Mouse (Mus musculus) kidney, embryonic 16.5 days (tissue): Measurements from ENCODE around the gene Rapgef3. TPM values are rescaled to one million over a fixed set of nuclear protein-coding genes. Genes with fewer than 3 reads are reported as not detected.
A peak's percentile ranks its signal among the peaks of the same experiment; 100 is the strongest.

Experiments
- ATAC-seq: fragments of 200-750 bp; cut with Nextera tagmentation; 2 replicates; pipeline ENCODE4 v1.8.0; 2017; ENCODE audit warnings: moderate TSS enrichment; ENCODE audit not compliant: low FRiP score, low TSS enrichment
- H3K27ac ChIP-seq: fragments of 300-500 bp; sonication (generic); 2 replicates; pipeline ENCODE4 v1.5.1; 2014; ENCODE audit warnings: low read length
- H3K27me3 ChIP-seq: fragments of 300-500 bp; sonication (generic); 2 replicates; pipeline ENCODE4 v1.6.1; 2014; ENCODE audit warnings: low read length, control low read depth, mixed read lengths; ENCODE audit not compliant: insufficient read depth
- H3K36me3 ChIP-seq: fragments of 300-500 bp; sonication (generic); 2 replicates; pipeline ENCODE4 v1.6.1; 2014; ENCODE audit warnings: low read length, control low read depth, mixed read lengths; ENCODE audit not compliant: insufficient read depth
- H3K4me1 ChIP-seq: fragments of 300-500 bp; sonication (generic); 2 replicates; pipeline ENCODE4 v1.6.1; 2014; ENCODE audit warnings: low read length, control low read depth, mixed read lengths; ENCODE audit not compliant: insufficient read depth
- H3K4me2 ChIP-seq: fragments of 300-500 bp; sonication (generic); replicated peaks from 2 replicates; pipeline ENCODE4 v1.6.1; 2014; ENCODE audit warnings: low read depth, low read length
- H3K4me3 ChIP-seq: fragments of 300-500 bp; sonication (generic); 2 replicates; pipeline ENCODE4 v1.5.1; 2014; ENCODE audit warnings: mild to moderate bottlenecking, low read length
- H3K9ac ChIP-seq: fragments of 300-500 bp; sonication (generic); replicated peaks from 2 replicates; pipeline ENCODE4 v1.6.1; 2014; ENCODE audit warnings: low read length
- H3K9me3 ChIP-seq: fragments of 300-500 bp; sonication (generic); 2 replicates; pipeline ENCODE4 v1.6.1; 2016; ENCODE audit warnings: low read length, control low read depth
- WGBS: fragments of 180-500 bp; shearing (Covaris S2); extraction: QIAGEN DNeasy Blood & Tissue Kit; methylation state at CpG from one replicate; pipeline ENCODE4 v1.1.7; 2014; 5-methylcytosine and 5-hydroxymethylcytosine counted together
- polyA plus RNA-seq: library from polyadenylated mRNA; unstranded; fragments of >200 nt; fragmentation: Nextera tagmentation; extraction: Ambion mirVana; gene quantifications from 2 replicates; pipeline ENCODE4 v1.2.1, GENCODE M21; 2015

Gene Rapgef3
- polyA plus RNA-seq: 36.3 and 36.4 TPM in 2 replicates

DNA sequence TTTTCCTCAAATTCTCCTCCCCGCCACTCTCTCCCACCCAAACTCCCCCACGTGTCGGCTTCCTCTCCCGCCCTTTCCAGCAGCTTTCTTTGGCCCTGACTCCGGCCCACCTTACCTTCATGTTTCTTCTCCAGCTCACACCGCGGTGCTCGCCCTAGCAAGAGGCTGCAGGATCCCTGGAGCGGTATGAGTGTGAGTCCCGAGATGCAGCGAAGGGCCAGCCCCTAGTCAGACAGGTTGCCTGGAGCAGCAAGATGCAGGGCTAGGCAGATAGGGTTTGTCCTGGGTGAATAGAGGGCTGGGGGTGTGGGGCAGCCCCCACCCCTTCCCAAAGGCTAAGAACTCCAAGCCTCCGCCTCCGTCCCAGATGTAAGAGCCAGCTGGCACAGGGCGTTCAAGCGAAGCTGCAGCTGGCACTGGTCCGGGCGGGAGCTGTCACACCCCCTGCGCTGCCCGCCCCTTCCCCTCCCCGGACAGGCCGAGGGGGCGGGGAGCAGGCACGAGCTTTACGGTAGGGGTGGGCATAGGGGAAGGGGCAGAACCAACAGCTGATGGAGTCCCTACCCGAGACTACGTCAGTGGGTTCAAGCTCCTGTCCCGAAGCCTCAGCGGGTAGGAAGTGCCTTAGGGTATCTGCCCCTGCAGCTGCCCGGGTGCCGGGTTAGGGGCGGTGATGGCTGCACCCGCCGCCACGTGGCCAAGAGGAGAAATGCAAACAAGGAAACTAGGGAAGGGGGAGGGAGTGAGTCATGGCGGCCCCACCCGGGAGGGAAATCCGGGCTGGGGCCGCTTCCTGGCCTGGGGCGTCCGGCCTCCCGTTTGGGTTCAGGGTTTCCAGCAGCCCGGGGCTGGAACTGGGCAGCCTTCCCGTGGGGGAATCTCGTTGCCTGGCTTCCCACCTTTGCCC, at the start of gene Rapgef3:
Gene Rapgef3, minus strand, starts transcription at position 693 of the 907 bp plus-strand sequence.
- Histone ChIP-seq H3K27me3 (peaks cover 5% of the 10 kb centered on the region; the same call in 1 of the 2 replicates), H3K4me1 (peaks cover 76% of the 10 kb centered on the region), H3K36me3 (no peaks in the 10 kb centered on the region), H3K4me2 (peak within 1 kb of the TSS; percentile 95), H3K4me3 (peak within 1 kb of the TSS; percentile 64), H3K27ac (peak within 1 kb of the TSS; percentile 92), H3K9me3 (no peaks in the 10 kb centered on the region), H3K9ac (peak within 1 kb of the TSS; percentile 83)
- under 1% methylated on average over 44 of the region's 44 CpGs for WGBS
- ATAC-seq: peak; percentile 90

DNA sequence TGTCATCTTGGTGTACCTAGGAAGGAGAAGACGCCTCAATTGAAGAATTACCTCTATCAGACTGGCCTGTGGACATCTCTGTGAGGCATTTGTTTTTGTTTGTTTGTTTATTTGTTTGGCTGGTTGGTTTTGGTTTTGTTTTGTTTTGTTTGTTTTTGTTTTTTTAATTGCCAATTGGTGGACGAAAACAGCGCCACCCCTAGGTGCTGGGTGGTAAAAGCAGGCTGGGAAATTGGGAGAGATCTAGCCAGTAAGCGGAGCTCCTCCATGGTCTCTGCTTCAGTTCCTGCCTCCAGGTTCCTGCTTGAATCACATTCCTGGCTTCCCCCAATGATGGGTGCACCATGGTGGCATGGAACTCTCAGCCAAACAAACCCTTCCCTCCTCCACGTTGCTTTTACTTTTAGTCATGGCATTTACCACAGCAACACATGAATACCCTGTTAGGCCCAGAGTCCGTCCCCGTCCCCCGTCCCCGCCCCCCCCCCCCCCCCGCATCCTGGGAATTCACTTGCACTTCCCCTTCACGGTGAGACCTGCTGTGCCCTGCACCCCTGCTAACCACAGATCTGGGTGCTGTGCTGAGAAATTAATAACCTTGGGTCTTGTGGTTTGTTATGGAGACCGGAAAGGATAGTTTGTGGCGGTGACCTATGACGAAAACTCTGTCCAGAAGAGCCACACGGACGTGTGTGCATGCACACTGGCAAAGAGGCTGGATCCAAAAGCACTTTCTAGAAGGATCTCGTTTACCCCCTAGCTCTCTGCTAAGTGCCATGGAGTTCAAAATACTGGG, 48.6 kb upstream of the Rapgef3 start:
- Histone ChIP-seq H3K9me3 (no peaks in the 10 kb centered on the region), H3K27me3 (no peaks in the 10 kb centered on the region), H3K27ac (no peak overlapping the region), H3K4me1 (peaks cover 49% of the 10 kb centered on the region), H3K4me3 (no peak overlapping the region), H3K4me2 (no peak overlapping the region), H3K9ac (no peak overlapping the region), H3K36me3 (peaks cover 7% of the 10 kb centered on the region)
- no peak for ATAC-seq
- 88% methylated on average over 16 of the region's 17 CpGs for WGBS

DNA sequence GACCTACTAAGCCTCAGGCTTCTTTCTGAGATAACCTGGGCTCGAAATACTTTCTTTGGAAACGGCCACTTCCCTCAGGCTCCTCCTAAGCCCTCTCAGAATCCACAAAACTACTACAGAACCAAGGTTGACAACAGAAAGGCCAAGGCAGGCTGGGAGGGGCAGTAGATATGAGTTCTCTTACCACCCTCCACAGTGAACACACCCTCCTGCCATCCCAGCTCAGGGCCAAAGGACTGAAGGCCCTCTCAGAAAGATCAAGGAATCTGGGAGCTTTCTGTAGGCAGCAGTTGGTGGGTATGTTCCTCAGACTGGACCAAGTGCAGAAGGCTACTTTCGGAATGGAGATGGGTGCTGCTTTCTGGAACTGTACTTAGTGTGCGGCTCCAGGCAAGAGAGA, 47.5 kb upstream of the Rapgef3 start:
- H3K36me3 ChIP-seq: peaks cover 15% of the 10 kb centered on the region
- H3K9me3 ChIP-seq: no peaks in the 10 kb centered on the region
- ATAC-seq: no peak
- H3K4me3 ChIP-seq: no peak overlapping the region
- H3K4me2 ChIP-seq: no peak overlapping the region
- peak overlapping the region; percentile 16; the same call in 1 of the 2 replicates for H3K9ac ChIP-seq
- no peaks in the 10 kb centered on the region for H3K27me3 ChIP-seq
- peaks cover 39% of the 10 kb centered on the region for H3K4me1 ChIP-seq
- H3K27ac ChIP-seq: peak overlapping the region; percentile 81
- WGBS: 94% methylated on average over 4 of the region's 4 CpGs

DNA sequence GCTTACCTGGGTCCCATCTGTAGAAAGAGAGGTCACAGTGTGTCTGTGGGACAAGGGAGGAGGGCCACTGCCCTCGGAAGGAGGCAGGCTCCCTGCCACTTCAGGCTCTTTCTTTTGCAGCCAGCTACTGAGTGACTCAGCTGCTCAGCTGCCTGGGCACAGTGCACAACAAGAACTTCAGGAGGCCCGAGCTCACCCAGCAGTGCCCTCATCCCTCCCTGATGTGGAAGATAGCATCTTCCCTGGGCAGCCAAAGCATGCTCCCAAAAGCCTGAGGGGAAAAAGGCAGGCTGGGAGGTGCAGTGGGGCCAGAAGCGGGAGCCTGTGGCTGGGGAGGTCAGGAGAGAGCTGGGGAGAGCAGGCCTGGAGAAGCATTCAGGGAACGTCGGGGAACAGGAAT, 46.9 kb upstream of the Rapgef3 start:
- 45% methylated on average over 5 of the region's 5 CpGs for WGBS
- peak overlapping the region; percentile 81 for H3K27ac ChIP-seq

DNA sequence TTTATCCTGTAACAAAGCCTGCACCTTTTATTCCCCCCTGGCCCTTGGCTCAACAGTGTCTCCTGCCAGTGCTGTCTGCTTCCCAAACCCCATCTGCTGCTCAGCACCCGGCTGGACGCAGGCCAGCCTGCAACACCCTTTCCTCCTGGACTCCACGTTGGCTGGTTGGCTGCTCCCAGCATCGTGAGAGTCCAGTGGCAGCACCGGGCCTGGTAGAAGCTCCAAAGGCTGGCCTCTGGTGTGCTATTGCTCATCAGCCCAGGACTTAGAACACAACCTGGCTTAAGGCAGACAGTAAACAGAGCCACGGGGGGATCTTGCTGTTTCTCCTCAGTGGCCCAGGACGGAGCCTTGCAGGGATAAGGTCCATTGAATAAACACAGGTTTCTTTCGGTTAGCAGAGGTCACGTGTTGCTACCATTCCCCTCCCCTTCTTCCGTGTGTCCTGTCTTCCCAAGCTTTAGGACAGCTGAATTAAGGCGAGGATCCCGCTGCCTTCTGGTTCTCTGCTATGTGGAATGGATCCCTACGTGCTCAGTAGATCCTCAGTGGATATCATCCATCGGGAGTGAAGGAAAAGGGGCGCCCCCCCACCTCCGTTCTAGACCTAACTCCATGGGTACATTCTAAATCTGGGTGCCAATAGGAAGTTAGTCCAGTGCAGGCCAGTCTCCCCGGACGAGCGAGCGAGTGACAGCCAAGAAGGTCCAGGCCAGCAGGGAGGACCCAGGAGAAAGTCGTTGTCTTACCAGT, 45.9 kb upstream of the Rapgef3 start:
- H3K27ac ChIP-seq: peak overlapping the region; percentile 1; the same call in 1 of the 2 replicates
- ATAC-seq: peak; percentile 10; the same call in 1 of the 2 replicates

More for the DNA sequence above, 46.9 kb upstream of the Rapgef3 start:
- Histone ChIP-seq H3K36me3 (peaks cover 18% of the 10 kb centered on the region; the same call in 1 of the 2 replicates), H3K27me3 (no peaks in the 10 kb centered on the region), H3K4me3 (no peak overlapping the region), H3K9me3 (no peaks in the 10 kb centered on the region), H3K4me2 (no peak overlapping the region), H3K4me1 (peaks cover 37% of the 10 kb centered on the region), H3K9ac (0 out of 2 replicates have a peak overlapping the region, but pooled peaks have one; percentile 15)
- ATAC-seq: peak; percentile 54; the same call in 1 of the 2 replicates

DNA sequence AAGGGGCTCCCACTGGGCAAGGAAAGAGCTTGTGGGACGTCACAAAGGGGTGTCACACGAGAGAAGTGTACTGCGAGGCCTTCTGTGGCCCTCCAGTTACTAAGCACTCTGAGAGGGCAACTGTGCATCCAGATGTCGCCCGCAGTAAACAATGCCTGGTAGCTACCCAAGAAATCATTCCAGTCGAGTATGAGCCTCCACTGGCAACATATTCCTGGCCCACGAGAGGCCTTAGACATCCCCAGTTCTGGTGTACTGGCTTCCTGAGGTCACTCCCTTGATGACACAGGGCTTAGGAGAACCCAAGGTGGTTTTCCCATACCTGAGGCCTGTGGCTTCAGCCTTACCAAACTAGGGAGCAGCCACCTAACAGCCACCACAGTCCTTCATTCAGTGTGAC, 45.1 kb upstream of the Rapgef3 start:
- Histone ChIP-seq H3K4me1 (peaks cover 35% of the 10 kb centered on the region), H3K27ac (peak overlapping the region; percentile 1; the same call in 1 of the 2 replicates), H3K36me3 (peaks cover 29% of the 10 kb centered on the region; the same call in 1 of the 2 replicates), H3K27me3 (no peaks in the 10 kb centered on the region), H3K4me2 (no peak overlapping the region), H3K9ac (no peak overlapping the region), H3K4me3 (no peak overlapping the region), H3K9me3 (no peaks in the 10 kb centered on the region)
- WGBS: 71% methylated on average over 7 of the region's 7 CpGs
- no peak for ATAC-seq

More for the DNA sequence above, 45.9 kb upstream of the Rapgef3 start:
- H3K36me3 ChIP-seq: peaks cover 22% of the 10 kb centered on the region; the same call in 1 of the 2 replicates
- H3K9me3 ChIP-seq: no peaks in the 10 kb centered on the region
- no peaks in the 10 kb centered on the region for H3K27me3 ChIP-seq
- H3K4me2 ChIP-seq: 0 out of 2 replicates have a peak overlapping the region, but pooled peaks have one; percentile 10
- H3K9ac ChIP-seq: 0 out of 2 replicates have a peak overlapping the region, but pooled peaks have one; percentile 1
- no peak overlapping the region for H3K4me3 ChIP-seq
- WGBS: 51% methylated on average over 21 of the region's 21 CpGs
- peaks cover 35% of the 10 kb centered on the region for H3K4me1 ChIP-seq

DNA sequence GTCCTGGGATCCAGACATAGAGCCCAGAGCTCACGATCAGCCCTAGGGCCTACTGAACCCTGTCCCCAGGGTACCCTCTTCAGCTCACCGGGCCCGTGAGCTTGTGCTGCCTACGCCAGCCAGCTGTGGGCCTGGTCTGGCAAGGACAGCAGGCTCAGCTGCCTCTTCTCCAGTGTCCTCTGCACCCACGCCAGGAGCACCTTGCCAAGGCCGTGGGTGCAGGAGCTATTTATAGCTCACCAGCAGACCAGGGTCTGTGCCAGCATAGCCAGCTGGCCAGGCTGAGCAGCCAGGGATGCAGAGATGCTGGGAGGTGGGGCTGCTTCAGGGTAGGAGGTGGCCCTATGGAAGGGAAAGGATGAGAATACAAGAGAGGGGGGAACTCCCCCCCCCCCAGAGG, 44.4 kb upstream of the Rapgef3 start:
- Histone ChIP-seq H3K27me3 (no peaks in the 10 kb centered on the region), H3K9ac (no peak overlapping the region; the same call in 1 of the 2 replicates), H3K4me1 (peaks cover 35% of the 10 kb centered on the region), H3K4me2 (no peak overlapping the region), H3K9me3 (no peaks in the 10 kb centered on the region), H3K27ac (peak overlapping the region; percentile 46; the same call in 1 of the 2 replicates), H3K36me3 (peaks cover 36% of the 10 kb centered on the region; the same call in 1 of the 2 replicates), H3K4me3 (no peak overlapping the region)
- 65% methylated on average over 6 of the region's 6 CpGs for WGBS
- ATAC-seq: no peak

DNA sequence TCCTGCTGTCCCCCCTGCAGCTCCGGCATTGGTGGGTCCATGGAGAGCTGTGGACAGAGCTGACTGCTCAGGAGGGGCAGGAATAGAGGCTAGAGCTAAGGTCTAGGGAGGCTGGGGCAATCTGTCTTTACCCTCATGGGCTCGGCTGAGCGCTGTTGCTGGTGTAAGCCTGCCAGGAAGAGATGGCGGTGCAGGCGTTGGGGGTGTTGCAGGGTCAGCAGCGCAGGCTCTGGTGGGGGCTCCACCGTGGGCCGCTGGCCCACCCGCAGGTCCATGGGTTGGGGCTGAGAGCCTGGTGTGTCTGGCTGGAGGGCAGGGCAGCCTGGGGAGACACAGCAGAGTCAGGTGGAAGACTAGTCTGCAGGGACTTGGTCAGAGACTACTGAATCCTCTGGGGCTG, 43.5 kb upstream of the Rapgef3 start:
- no peak for ATAC-seq

DNA sequence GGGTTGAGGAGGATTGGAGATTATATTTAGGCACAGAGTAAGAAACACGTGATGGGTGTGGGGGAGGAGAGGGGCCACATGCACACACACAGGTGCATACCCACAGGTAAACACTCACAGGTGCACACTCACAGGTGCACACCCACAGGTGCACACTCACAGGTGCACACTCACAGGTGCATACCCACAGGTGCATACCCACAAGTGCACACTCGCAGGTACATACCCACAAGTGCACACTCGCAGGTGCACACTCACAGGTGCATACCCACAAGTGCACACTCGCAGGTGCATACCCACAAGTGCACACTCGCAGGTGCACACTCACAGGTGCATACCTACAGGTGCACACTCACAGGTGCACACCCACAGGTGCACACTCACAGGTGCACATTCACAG, 42.6 kb upstream of the Rapgef3 start:
- ATAC-seq: no peak
- no peak overlapping the region for H3K9ac ChIP-seq
- no peaks in the 10 kb centered on the region for H3K27me3 ChIP-seq
- no peak overlapping the region for H3K4me3 ChIP-seq
- H3K27ac ChIP-seq: no peak overlapping the region
- 95% methylated on average over 5 of the region's 5 CpGs for WGBS
- H3K9me3 ChIP-seq: no peaks in the 10 kb centered on the region
- H3K4me1 ChIP-seq: peaks cover 35% of the 10 kb centered on the region
- peaks cover 42% of the 10 kb centered on the region for H3K36me3 ChIP-seq
- H3K4me2 ChIP-seq: no peak overlapping the region

More for the DNA sequence above, 43.5 kb upstream of the Rapgef3 start:
- H3K4me1 ChIP-seq: peaks cover 35% of the 10 kb centered on the region
- no peak overlapping the region for H3K9ac ChIP-seq
- no peaks in the 10 kb centered on the region for H3K9me3 ChIP-seq
- H3K4me2 ChIP-seq: no peak overlapping the region
- H3K27ac ChIP-seq: 0 out of 2 replicates have a peak overlapping the region, but pooled peaks have one; percentile 46
- WGBS: 87% methylated on average over 9 of the region's 9 CpGs
- H3K27me3 ChIP-seq: no peaks in the 10 kb centered on the region
- H3K36me3 ChIP-seq: peaks cover 44% of the 10 kb centered on the region
- no peak overlapping the region for H3K4me3 ChIP-seq
